Mouse (Mus musculus): Measurements from ENCODE around the gene Scnn1a. TPM values are rescaled to one million over a fixed set of nuclear protein-coding genes. Genes with fewer than 3 reads are reported as not detected.
A peak's percentile ranks its signal among the peaks of the same experiment; 100 is the strongest.
"Not testable (repeated sequence)": the region's sequence is repeated elsewhere in the genome, so short reads cannot be mapped to it uniquely, and the experiment has no call there.

Gene Scnn1a
- 9.0 and 9.5 TPM in 2 replicates for polyA plus RNA-seq (2015; fragmentation: Nextera tagmentation; extraction: Ambion mirVana)

GRCm38 (mm10) chr6:125320323-125320722, at the start of gene Scnn1a:
Gene Scnn1a (plus strand): TSS chr6:125320659.
- no peak for DNase-seq (ENCODE audit: low spot score)

- peak; percentile 85 for DNase-seq (ENCODE audit: low spot score)
Measured at GRCm38 (mm10) chr6:125271455-125272227, 48.8 kb upstream of the Scnn1a start.

DNA sequence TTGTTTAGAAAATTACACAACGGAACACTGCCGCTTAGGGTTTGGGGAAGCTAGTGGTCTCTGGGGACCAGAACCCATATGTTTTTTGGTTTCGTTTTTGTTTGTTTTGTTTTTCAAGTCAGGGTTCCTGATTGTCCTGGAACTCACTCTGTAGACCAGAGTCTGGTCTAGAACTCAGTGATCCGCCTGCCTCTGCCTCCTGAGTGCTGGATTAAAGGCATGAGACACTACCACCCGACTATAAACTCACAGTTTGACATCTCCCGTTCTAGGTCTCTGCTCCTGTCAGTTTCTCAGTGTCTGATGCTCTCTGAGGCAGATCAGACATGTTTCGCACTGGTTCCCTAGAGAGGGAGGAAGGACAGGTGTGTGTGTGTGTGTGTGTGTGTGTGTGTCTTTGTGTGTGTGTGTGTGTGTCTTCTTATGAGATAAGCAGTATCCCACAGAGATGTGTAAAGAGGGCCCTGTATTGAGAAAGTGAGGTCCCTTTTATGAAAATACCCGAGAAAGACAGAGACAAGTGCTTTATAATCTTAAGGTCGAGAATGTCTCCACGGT, 48.2 kb upstream of the Scnn1a start:
- no peak for DNase-seq (ENCODE audit: low spot score)

GRCm38 (mm10) chr6:125274841-125275563, 45.5 kb upstream of the Scnn1a start:
- DNase-seq (ENCODE audit: low spot score), result peak; percentile 61

GRCm38 (mm10) chr6:125279729-125280128, 40.7 kb upstream of the Scnn1a start:
- no peak for DNase-seq (ENCODE audit: low spot score)

- not testable (repeated sequence) for DNase-seq (ENCODE audit: low spot score)
Measured at GRCm38 (mm10) chr6:125282721-125283120, 37.7 kb upstream of the Scnn1a start.

GRCm38 (mm10) chr6:125284250-125284649, 36.2 kb upstream of the Scnn1a start:
- no peak for DNase-seq (ENCODE audit: low spot score)

- DNase-seq (ENCODE audit: low spot score), result no peak
Measured at GRCm38 (mm10) chr6:125284751-125285150, 35.7 kb upstream of the Scnn1a start.

- DNase-seq (ENCODE audit: low spot score), result no peak
Measured at GRCm38 (mm10) chr6:125285890-125286289, 34.6 kb upstream of the Scnn1a start, which contains the start of gene Tuba3a. Gene Tuba3a (minus strand): TSS chr6:125286042.

- no peak for DNase-seq (ENCODE audit: low spot score)
Measured at GRCm38 (mm10) chr6:125286944-125287343, 33.5 kb upstream of the Scnn1a start.

GRCm38 (mm10) chr6:125288730-125289129, 31.7 kb upstream of the Scnn1a start:
- no peak for DNase-seq (ENCODE audit: low spot score)

DNA sequence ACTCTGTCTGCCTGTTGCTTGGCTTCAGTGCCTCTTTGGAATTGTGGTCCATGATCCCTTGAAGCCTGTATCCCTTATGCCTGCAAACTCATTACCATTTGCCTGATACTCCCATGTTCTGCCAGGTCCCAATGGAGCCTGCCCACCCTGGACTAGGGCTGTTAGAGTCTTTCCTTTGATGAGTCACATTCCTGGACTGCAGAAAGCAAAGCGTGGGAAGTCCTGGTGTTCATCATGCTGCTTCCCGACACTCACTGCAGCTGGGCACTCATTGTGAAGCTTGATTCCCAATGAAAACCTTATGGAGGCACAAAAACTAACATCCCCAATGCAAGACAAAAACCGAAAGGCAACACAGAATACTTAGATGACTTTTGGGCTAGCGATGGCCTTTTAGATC, 29.1 kb upstream of the Scnn1a start:
- no peak for DNase-seq (ENCODE audit: low spot score)

- no peak for DNase-seq (ENCODE audit: low spot score)
Measured at GRCm38 (mm10) chr6:125292256-125292655, 28.2 kb upstream of the Scnn1a start.

- no peak for DNase-seq (ENCODE audit: low spot score)
Measured at GRCm38 (mm10) chr6:125294049-125294448, 26.4 kb upstream of the Scnn1a start.

- DNase-seq (ENCODE audit: low spot score), result no peak
Measured at GRCm38 (mm10) chr6:125297149-125297820, 23.2 kb upstream of the Scnn1a start.

DNA sequence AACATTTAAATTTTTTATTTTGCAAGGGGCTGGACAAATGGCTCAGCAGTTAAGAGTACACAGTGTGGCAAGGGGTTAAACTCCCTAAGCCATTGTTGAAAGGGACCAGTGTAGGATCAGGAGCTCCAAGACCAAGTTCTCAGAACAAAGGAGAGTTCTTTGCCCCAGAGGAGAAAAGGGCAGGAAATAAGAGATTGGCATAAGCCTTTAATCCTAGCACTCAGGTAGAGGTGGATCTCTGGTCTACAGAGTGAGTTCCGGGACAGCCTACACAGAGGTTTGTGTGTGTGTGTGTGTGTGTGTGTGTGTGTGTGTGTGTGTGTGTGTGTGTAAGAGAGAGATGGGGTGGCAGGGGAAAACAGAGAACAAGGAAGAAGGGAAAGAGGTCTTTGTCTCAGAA, 19.5 kb upstream of the Scnn1a start:
- no peak for DNase-seq (ENCODE audit: low spot score)

- DNase-seq (ENCODE audit: low spot score), result peak; percentile 32
Measured at GRCm38 (mm10) chr6:125302231-125302982, 18.1 kb upstream of the Scnn1a start.

DNA sequence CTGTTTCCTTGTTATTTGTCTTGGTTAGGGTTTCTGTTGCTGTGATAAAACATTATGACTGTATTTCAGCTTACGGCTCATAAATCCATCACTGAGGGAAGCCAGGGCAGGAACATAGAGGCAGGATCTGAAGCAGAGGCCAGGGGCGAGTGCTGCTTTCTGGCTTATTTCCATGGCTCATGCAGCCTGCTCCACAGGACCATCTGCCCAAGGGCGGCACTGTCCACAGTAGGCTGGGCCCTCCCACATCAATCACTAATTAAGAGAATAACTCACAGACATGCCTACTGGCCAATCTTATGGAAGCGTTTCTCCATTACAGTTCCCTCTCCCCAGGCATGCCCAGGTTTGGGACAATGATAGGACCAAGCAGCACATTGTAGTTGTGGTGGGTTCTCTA, 17.2 kb upstream of the Scnn1a start:
- DNase-seq (ENCODE audit: low spot score), result no peak

DNA sequence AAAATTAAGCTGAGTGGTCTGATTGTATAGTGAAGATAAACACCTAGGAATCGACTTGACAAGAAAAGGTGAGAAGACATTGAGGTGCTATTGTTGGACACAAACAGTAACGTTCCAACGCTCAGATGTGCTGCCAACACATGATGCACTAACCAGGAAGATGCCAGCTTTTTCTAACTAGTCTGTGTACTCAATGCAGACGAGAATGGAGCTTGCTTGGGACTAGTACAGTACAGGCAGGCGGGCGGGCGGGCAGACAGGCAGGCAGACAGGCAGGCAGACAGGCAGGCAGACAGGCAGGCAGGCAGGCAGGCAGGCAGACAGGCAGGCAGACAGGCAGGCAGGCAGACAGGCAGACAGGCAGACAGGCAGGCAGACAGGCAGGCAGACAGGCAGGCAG, 16.1 kb upstream of the Scnn1a start:
- DNase-seq (ENCODE audit: low spot score), result not testable (repeated sequence)

GRCm38 (mm10) chr6:125305465-125305864, 15.0 kb upstream of the Scnn1a start:
- DNase-seq (ENCODE audit: low spot score), result no peak

GRCm38 (mm10) chr6:125307091-125307490, 13.4 kb upstream of the Scnn1a start:
- DNase-seq (ENCODE audit: low spot score), result no peak
